Mouse (Mus musculus): ENCODE results near the gene Ccdc170.

- TF ChIP-seq CTCF (IDR thresholded peaks at IDR 0.05; ENCODE audit: insufficient read depth, low read depth, low read length), result no peak
- no peak for TF ChIP-seq POLR2A (IDR thresholded peaks at IDR 0.05; ENCODE audit: insufficient read depth, low read depth, low read length)
Observed at GRCm38 (mm10) chr10:4610234-4610633, 127.9 kb downstream of the Ccdc170 start.
